Mouse (Mus musculus): ENCODE data around the gene Hist2h4. TPM values are rescaled to one million over a fixed set of nuclear protein-coding genes. Genes with fewer than 3 reads are reported as not detected.
"Not testable (repeated sequence)": the region's sequence is repeated elsewhere in the genome, so short reads cannot be mapped to it uniquely, and the experiment has no call there.

Hist2h4 gene
- polyA plus RNA-seq, 1 experiment from 2014 or later = 5.1 TPM

- no peak overlapping the region for H3K4me3 ChIP-seq (replicated peaks)
Measured at GRCm38 (mm10) chr3:96230404-96230803, 32.7 kb downstream of the Hist2h4 start.

GRCm38 (mm10) chr3:96228828-96229227 is 34.3 kb downstream of the Hist2h4 start:
- H3K36me3 ChIP-seq = no peaks in the 10 kb centered on the region
- H3K9ac ChIP-seq (replicated peaks) = no peak overlapping the region
- H3K27me3 ChIP-seq (replicated peaks) = no peaks in the 10 kb centered on the region
- 69% methylated on average over 2 of the region's 2 CpGs for WGBS
- no peak for ATAC-seq (ENCODE audit: low FRiP score)
- H3K4me2 ChIP-seq = no peak overlapping the region
- 0 out of 2 replicates have a peak, but pooled peaks cover 6% of the 10 kb centered on the region for H3K4me1 ChIP-seq
- H3K27ac ChIP-seq (replicated peaks) = no peak overlapping the region
- H3K4me3 ChIP-seq (replicated peaks) = no peak overlapping the region
- no peaks in the 10 kb centered on the region for H3K9me3 ChIP-seq (replicated peaks)

More at GRCm38 (mm10) chr3:96230404-96230803, 32.7 kb downstream of the Hist2h4 start:
- Histone ChIP-seq H3K9me3 (replicated peaks) (no peaks in the 10 kb centered on the region), H3K9ac (replicated peaks) (no peak overlapping the region), H3K27ac (replicated peaks) (no peak overlapping the region), H3K27me3 (replicated peaks) (no peaks in the 10 kb centered on the region), H3K4me2 (no peak overlapping the region), H3K36me3 (no peaks in the 10 kb centered on the region), H3K4me1 (0 out of 2 replicates have a peak, but pooled peaks cover under 1% of the 10 kb centered on the region)
- ATAC-seq (ENCODE audit: low FRiP score) = no peak
- WGBS = 78% methylated on average over 2 of the region's 2 CpGs

- WGBS = 77% methylated on average over 8 of the region's 8 CpGs
- Histone ChIP-seq H3K4me1 (peaks cover 18% of the 10 kb centered on the region), H3K9me3 (replicated peaks) (no peaks in the 10 kb centered on the region), H3K27me3 (replicated peaks) (no peaks in the 10 kb centered on the region), H3K36me3 (no peaks in the 10 kb centered on the region), H3K4me2 (no peak overlapping the region), H3K4me3 (replicated peaks) (no peak overlapping the region), H3K9ac (replicated peaks) (no peak overlapping the region), H3K27ac (replicated peaks) (no peak overlapping the region)
- no peak for ATAC-seq (ENCODE audit: low FRiP score)
Measured at GRCm38 (mm10) chr3:96226695-96227648, 36.1 kb downstream of the Hist2h4 start.

- Histone ChIP-seq H3K4me2 (no peak overlapping the region), H3K27ac (replicated peaks) (no peak overlapping the region), H3K9me3 (replicated peaks) (no peaks in the 10 kb centered on the region), H3K4me3 (replicated peaks) (no peak overlapping the region), H3K27me3 (replicated peaks) (no peaks in the 10 kb centered on the region), H3K4me1 (peaks cover 29% of the 10 kb centered on the region), H3K36me3 (no peaks in the 10 kb centered on the region), H3K9ac (replicated peaks) (no peak overlapping the region)
- 15% methylated on average over 2 of the region's 2 CpGs for WGBS
- ATAC-seq (ENCODE audit: low FRiP score) = no peak
Measured at GRCm38 (mm10) chr3:96225421-96225820, 37.7 kb downstream of the Hist2h4 start.

- Histone ChIP-seq H3K9me3 (replicated peaks) (no peaks in the 10 kb centered on the region), H3K9ac (replicated peaks) (no peak overlapping the region), H3K4me3 (replicated peaks) (0 out of 2 replicates have a peak overlapping the region, but pooled peaks have one; percentile 67), H3K4me1 (peaks cover 36% of the 10 kb centered on the region), H3K27ac (replicated peaks) (no peak overlapping the region), H3K36me3 (no peaks in the 10 kb centered on the region), H3K4me2 (peak overlapping the region; percentile 91), H3K27me3 (replicated peaks) (no peaks in the 10 kb centered on the region)
- 89% methylated on average over 4 of the region's 4 CpGs for WGBS
- no peak for ATAC-seq (ENCODE audit: low FRiP score)
Measured at GRCm38 (mm10) chr3:96222774-96223173, 40.3 kb downstream of the Hist2h4 start.

- Histone ChIP-seq H3K9me3 (replicated peaks) (no peaks in the 10 kb centered on the region), H3K4me1 (peaks cover 36% of the 10 kb centered on the region), H3K4me2 (peak overlapping the region; percentile 91), H3K27ac (replicated peaks) (peak overlapping the region; percentile 99), H3K4me3 (replicated peaks) (peak overlapping the region; percentile 67), H3K36me3 (no peaks in the 10 kb centered on the region), H3K27me3 (replicated peaks) (no peaks in the 10 kb centered on the region), H3K9ac (replicated peaks) (peak overlapping the region; percentile 75)
- no peak for ATAC-seq (ENCODE audit: low FRiP score)
- WGBS = 15% methylated on average over 9 of the region's 9 CpGs
Measured at GRCm38 (mm10) chr3:96221640-96222038, 41.5 kb downstream of the Hist2h4 start.

- Histone ChIP-seq H3K27me3 (replicated peaks) (no peaks in the 10 kb centered on the region), H3K36me3 (no peaks in the 10 kb centered on the region), H3K27ac (replicated peaks) (peak within 1 kb of the TSS; percentile 99), H3K9me3 (replicated peaks) (no peaks in the 10 kb centered on the region), H3K9ac (replicated peaks) (peak within 1 kb of the TSS; percentile 75), H3K4me1 (peaks cover 36% of the 10 kb centered on the region), H3K4me2 (peak within 1 kb of the TSS; percentile 91), H3K4me3 (replicated peaks) (peak within 1 kb of the TSS; percentile 67)
- WGBS = under 1% methylated on average over 43 of the region's 43 CpGs
- ATAC-seq (ENCODE audit: low FRiP score) = peak; percentile 82
Measured at GRCm38 (mm10) chr3:96220765-96221639, 42.1 kb downstream of the Hist2h4 start, which contains the start of the genes Hist2h2ac and Hist2h2be. TSS of gene Hist2h2ac (minus strand) at chr3:96220880. TSS of gene Hist2h2be (plus strand) at chr3:96221119.

GRCm38 (mm10) chr3:96220131-96220764 is 42.9 kb downstream of the Hist2h4 start:
- not testable (repeated sequence) for ATAC-seq (ENCODE audit: low FRiP score); H3K36me3 ChIP-seq; H3K9me3 ChIP-seq (replicated peaks); H3K27me3 ChIP-seq (replicated peaks)
- H3K9ac ChIP-seq (replicated peaks) = peak overlapping the region; percentile 75
- H3K4me3 ChIP-seq (replicated peaks) = peak overlapping the region; percentile 67
- H3K4me2 ChIP-seq = peak overlapping the region; percentile 91
- WGBS = 0% methylated on average over 31 of the region's 47 CpGs
- peaks cover 34% of the 10 kb centered on the region for H3K4me1 ChIP-seq
- peak overlapping the region; percentile 99 for H3K27ac ChIP-seq (replicated peaks)

- Histone ChIP-seq H3K9me3 (replicated peaks) (no peaks in the 10 kb centered on the region), H3K27me3 (replicated peaks) (no peaks in the 10 kb centered on the region), H3K4me3 (replicated peaks) (peak within 1 kb of the TSS; percentile 67), H3K36me3 (no peaks in the 10 kb centered on the region), H3K4me1 (peaks cover 33% of the 10 kb centered on the region), H3K9ac (replicated peaks) (peak within 1 kb of the TSS; percentile 75), H3K4me2 (peak within 1 kb of the TSS; percentile 91), H3K27ac (replicated peaks) (peak within 1 kb of the TSS; percentile 99)
- ATAC-seq (ENCODE audit: low FRiP score) = peak; percentile 93
- under 1% methylated on average over 37 of the region's 37 CpGs for WGBS
Measured at GRCm38 (mm10) chr3:96219661-96220130, 43.4 kb downstream of the Hist2h4 start, which contains the start of the genes Bola1 and Hist2h2ab. TSS of gene Bola1 (minus strand) at chr3:96219709. TSS of gene Hist2h2ab (plus strand) at chr3:96219865.

GRCm38 (mm10) chr3:96219191-96219641 is 43.9 kb downstream of the Hist2h4 start:
- H3K4me2 ChIP-seq = peak overlapping the region; percentile 91
- peak overlapping the region; percentile 67 for H3K4me3 ChIP-seq (replicated peaks)
- peak overlapping the region; percentile 59 for H3K9ac ChIP-seq (replicated peaks)
- H3K36me3 ChIP-seq = no peaks in the 10 kb centered on the region
- under 1% methylated on average over 12 of the region's 12 CpGs for WGBS
- no peaks in the 10 kb centered on the region for H3K27me3 ChIP-seq (replicated peaks)
- H3K27ac ChIP-seq (replicated peaks) = peak overlapping the region; percentile 99
- peaks cover 31% of the 10 kb centered on the region for H3K4me1 ChIP-seq
- no peaks in the 10 kb centered on the region for H3K9me3 ChIP-seq (replicated peaks)
- ATAC-seq (ENCODE audit: low FRiP score) = peak; percentile 55

Measured in neural tube, embryonic 15.5 days (tissue).